Mouse (Mus musculus) heart, adult 2 months (tissue): ENCODE measurements at regions not wholly inside any gene's neighbourhood (a gene's known extent, or its start where the extent isn't known, plus 50 kb on each side); places are given as distances from the start of the nearest gene placed in this dataset.

Experiments used
- CTCF ChIP-seq: fragments of 200-600 bp; IDR thresholded peaks from 2 replicates; pipeline ENCODE4 v1.8.1; 2022; ENCODE audit warnings: antibody characterized with exemption, mild to moderate bottlenecking, moderate library complexity
- EP300 ChIP-seq: fragments of 200-500 bp; IDR thresholded peaks from 2 replicates; pipeline ENCODE4 v1.6.1; 2011; ENCODE audit warnings: low read depth, low read length, control low read depth; ENCODE audit not compliant: insufficient read depth
- POLR2A ChIP-seq: fragments of 200-500 bp; IDR thresholded peaks from 2 replicates; pipeline ENCODE4 v1.6.1; 2011; ENCODE audit warnings: mild to moderate bottlenecking, low read depth, low read length, control low read depth; ENCODE audit not compliant: insufficient read depth

GRCm38 (mm10) chr12:69517616-69518015 lies 65.2 kb downstream of the Vcpkmt start:
- TF ChIP-seq POLR2A: no peak
- TF ChIP-seq CTCF: no peak
- no peak for TF ChIP-seq EP300
